Mouse (Mus musculus) ovary, postnatal 10 days (tissue): ENCODE measurements around the gene Il23a.
"Not testable (repeated sequence)": the region's sequence is repeated elsewhere in the genome, so short reads cannot be mapped to it uniquely, and the experiment has no call there.

Source experiments
- DNase-seq: peaks from one replicate; pipeline ENCODE4 v3.0.0; 2022; ENCODE audit warnings: low spot score

Il23a gene

DNA sequence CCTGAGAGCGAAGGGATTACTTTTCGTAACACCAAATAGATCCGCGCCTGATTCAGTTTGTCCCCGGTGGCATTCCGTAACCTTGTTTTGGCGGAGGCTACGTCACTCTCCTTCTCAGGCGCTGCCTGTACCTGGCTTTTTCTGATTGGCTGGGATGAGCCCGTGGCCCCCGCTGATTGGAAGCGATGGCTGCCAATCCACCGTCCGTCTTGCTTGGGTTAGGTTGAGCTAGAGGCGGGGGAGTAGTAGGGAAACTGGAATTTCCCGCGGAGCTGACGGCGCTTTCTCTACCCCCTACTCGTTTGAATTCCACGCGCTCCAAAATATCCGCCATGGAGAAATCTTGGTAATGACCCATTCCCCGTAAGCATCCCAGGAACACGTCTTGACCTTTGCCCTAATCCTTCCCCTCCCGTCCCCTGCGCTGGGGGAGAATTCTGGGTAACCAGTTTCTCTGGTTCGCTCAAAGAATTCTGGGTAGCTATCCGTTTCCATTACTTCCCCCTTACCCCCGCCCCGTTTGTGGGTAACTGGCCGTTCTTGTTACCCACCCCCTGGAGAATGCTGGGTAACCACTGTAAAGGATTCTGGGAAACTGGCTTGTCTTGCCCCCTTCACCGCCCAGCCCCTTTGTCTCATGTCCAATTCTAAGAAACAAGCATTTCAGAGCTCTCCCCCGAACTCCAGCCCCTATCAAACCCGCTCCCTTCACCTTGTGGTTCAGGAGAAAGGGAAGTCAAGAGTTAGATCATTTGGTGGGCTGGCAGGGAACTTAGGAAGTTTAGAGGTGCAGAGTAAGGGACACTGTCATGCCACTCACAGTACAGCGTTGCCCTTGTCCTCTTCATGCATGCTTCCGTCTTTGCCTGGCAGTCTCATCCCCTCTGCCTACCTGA lies 4.8 kb upstream of the Il23a start, which contains the start of gene Pan2:
Pan2 (plus strand) TSS at position 210 of the 896 bp plus-strand sequence.
- peak; percentile 100 for DNase-seq

- no peak for DNase-seq
These were observed 4.2 kb upstream of the Il23a start for GRCm38 (mm10) chr10:128302785-128303125.

- DNase-seq: no peak
These were observed 3.8 kb upstream of the Il23a start for GRCm38 (mm10) chr10:128302357-128302756.

GRCm38 (mm10) chr10:128298243-128298642 lies 309 bp downstream of the Il23a start:
- no peak for DNase-seq

- DNase-seq: no peak
These were observed 930 bp downstream of the Il23a start for GRCm38 (mm10) chr10:128297622-128298021.

GRCm38 (mm10) chr10:128297221-128297620 lies 1.3 kb downstream of the Il23a start:
- DNase-seq: no peak

- DNase-seq: no peak
These were observed 2.0 kb downstream of the Il23a start for GRCm38 (mm10) chr10:128296370-128297090.

GRCm38 (mm10) chr10:128290594-128290993 lies 8.0 kb downstream of the Il23a start:
- DNase-seq: not testable (repeated sequence)

- peak; percentile 49 for DNase-seq
These were observed 14.7 kb downstream of the Il23a start for GRCm38 (mm10) chr10:128283604-128284579.

- DNase-seq: no peak
These were observed 15.6 kb downstream of the Il23a start for GRCm38 (mm10) chr10:128282886-128283450.

GRCm38 (mm10) chr10:128281682-128282081 lies 16.9 kb downstream of the Il23a start:
- DNase-seq: no peak

DNA sequence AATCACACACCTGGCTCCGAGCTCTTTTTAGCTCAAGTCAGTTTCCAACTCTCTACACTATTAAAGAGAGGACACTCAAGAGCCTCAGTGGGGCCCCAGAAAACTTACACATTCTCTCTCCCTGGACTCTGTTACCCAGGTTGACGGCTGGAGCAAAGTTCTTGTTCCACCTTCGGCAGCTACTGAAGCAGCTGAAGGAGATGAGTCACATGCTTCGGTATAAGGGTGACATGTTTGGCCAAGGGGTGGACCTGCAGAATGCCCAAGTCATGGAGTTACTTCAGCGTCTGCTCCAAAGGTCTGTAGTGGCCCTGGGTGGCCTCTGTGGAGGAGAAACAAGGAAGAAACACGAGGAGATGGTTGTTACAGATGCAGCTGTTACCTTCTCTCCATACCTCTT lies 17.6 kb downstream of the Il23a start:
- DNase-seq: no peak

DNA sequence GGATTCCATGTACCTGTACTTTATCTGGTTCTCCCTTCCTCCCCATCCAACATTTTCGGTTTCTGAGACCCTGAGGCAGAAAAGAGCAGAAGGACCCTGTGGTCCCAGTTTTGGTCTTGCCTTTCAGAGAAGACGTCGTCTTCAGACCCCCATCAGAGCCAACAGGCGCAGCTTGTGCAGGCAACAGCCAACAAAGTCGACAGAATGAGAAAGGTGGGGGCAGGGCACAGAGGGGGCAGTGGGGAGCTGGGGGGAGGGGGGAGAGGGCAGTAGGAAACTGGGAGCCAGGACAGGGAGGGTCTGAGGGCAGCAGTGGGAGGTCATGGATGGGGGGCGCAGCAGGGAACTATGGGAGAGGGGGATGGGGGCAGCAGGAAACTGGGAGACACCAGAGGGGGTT lies 20.4 kb downstream of the Il23a start:
- no peak for DNase-seq

DNA sequence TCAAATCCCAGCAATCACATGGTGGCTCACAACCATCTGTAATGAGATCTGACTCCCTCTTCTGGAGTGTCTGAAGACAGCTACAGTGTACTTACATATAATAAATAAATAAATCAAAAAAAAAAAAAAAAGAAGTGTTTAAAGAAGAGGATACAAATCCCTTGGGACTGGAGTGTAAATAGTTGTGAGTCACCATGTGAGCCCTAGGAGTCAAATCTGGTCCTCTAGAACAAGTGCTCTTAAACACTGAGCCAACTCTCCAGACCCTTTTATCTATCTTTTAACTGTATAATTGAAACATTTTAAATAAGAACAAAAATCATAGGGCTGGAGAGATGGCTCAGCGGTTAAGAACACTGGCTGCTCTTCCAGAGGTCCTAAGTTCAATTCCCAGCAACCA lies 23.2 kb downstream of the Il23a start:
- not testable (repeated sequence) for DNase-seq

GRCm38 (mm10) chr10:128272819-128273439 lies 25.6 kb downstream of the Il23a start:
- DNase-seq: not testable (repeated sequence)

DNA sequence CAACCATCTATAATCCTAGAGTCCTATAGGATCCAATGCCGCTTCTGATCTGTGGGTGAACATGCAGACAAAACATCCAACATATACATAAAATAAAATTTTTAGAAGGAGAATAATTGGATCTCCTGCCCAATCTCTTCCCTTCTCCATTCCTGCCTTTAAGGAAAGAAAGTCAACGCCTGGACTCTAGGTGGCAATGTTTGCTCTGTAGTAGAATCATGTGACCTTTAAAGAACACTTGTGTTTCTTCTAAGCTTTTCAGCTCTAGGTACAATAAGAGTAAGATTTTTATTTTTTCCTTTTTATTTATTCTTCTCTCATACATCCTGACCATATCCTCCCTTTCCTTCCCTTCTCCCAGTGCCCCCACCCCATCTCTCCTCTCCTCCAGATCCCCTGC lies 26.7 kb downstream of the Il23a start:
- DNase-seq: no peak

GRCm38 (mm10) chr10:128270866-128271265 lies 27.7 kb downstream of the Il23a start:
- DNase-seq: no peak

- peak; percentile 81 for DNase-seq
These were observed 28.2 kb downstream of the Il23a start, which contains the start of gene Stat2 for GRCm38 (mm10) chr10:128270287-128270841. Gene Stat2, plus strand, starts transcription at chr10:128270559.

DNA sequence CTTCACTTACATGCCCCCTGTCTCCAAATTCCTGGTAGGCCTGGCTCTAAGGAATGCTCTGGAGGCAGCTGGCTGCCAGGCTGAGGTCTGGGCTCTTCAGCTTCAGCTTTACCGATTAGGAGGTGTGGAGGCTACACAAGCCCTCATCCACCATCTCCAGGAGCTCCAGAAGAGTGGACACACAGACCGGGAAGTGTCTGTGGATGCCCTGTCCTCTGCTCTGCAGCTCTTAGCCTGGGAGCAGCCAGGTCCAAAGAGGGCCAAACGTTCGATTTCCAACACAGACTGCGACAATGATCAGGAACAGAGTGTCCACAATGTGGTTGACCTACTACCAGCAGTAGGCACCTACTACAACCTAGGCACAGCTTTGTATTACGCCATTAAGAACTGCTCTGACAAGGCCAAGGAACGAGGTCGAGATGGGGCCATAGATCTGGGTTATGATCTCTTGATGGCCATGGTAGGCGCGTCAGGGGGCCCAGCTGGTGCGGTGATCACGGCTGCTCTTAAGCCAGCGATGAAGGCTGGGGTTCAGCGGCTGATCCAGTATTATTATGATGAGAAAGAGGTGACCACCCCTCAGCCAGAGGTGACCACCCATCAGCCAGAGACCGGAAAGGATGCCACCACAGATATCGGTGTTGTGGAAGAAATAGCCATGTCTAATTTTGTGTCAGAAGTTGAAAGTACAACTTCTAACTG lies 29.2 kb downstream of the Il23a start:
- DNase-seq: no peak

DNA sequence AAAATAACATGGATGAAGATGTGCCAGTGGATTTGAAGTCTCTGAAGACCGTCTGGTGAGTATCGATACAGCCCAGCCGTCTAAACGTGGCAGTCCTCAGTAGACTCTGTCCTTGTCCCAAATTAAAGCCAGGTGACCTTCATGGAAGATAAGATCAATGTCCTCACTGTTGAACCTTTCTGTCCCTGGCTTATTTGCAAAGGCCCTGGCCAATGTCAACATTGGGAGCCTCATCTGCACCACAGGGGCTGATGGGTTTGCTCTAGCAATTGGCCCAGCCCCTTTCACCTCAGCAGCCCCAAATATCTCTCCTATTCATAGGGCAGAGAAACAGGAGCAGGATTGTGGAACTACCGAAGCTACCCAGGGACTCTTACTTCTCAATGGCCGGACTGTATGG lies 30.2 kb downstream of the Il23a start, which contains the start of gene Apof:
Apof (plus strand) TSS at position 301 of the 400 bp plus-strand sequence.
- DNase-seq: no peak
